Mouse (Mus musculus) intestine, embryonic 14.5 days (tissue): Measurements from ENCODE around the gene Gm37240. TPM values are rescaled to one million over a fixed set of nuclear protein-coding genes. Genes with fewer than 3 reads are reported as not detected.

Experiments used
- ATAC-seq: fragments of 200-750 bp; cut with Nextera tagmentation; replicated peaks from 2 replicates; pipeline ENCODE4 v1.8.0; 2017; ENCODE audit warnings: low read depth, moderate number of reproducible peaks, moderate TSS enrichment, moderate library complexity; ENCODE audit not compliant: low FRiP score, low TSS enrichment
- DNase-seq: peaks from one replicate; pipeline ENCODE4 v3.0.0-alpha.2; 2018; ENCODE audit warnings: low spot score
- H3K27ac ChIP-seq: fragments of 300-500 bp; sonication (generic); 2 replicates; pipeline ENCODE4 v1.5.1; 2014; ENCODE audit warnings: low read depth, mild to moderate bottlenecking, control low read depth
- H3K27me3 ChIP-seq: fragments of 300-500 bp; sonication (generic); replicated peaks from 2 replicates; pipeline ENCODE4 v1.6.1; 2014; ENCODE audit warnings: low read length, control low read depth; ENCODE audit not compliant: control insufficient read depth, insufficient read depth
- H3K36me3 ChIP-seq: fragments of 300-500 bp; sonication (generic); 2 replicates; pipeline ENCODE4 v1.6.1; 2014; ENCODE audit warnings: low read length, control low read depth; ENCODE audit not compliant: control insufficient read depth, insufficient read depth
- H3K4me1 ChIP-seq: fragments of 300-500 bp; sonication (generic); replicated peaks from 2 replicates; pipeline ENCODE4 v1.6.1; 2014; ENCODE audit warnings: low read length, control low read depth, mixed read lengths; ENCODE audit not compliant: control insufficient read depth, insufficient read depth
- H3K4me2 ChIP-seq: fragments of 300-500 bp; sonication (generic); 2 replicates; pipeline ENCODE4 v1.6.1; 2014; ENCODE audit warnings: low read length
- H3K4me3 ChIP-seq: fragments of 300-500 bp; sonication (generic); 2 replicates; pipeline ENCODE4 v1.5.1; 2014; ENCODE audit warnings: low read depth, low read length, control low read depth, mixed read lengths
- H3K9ac ChIP-seq: fragments of 300-500 bp; sonication (generic); 2 replicates; pipeline ENCODE4 v1.6.1; 2014; ENCODE audit warnings: mild to moderate bottlenecking, low read length
- H3K9me3 ChIP-seq: fragments of 300-500 bp; sonication (generic); 2 replicates; pipeline ENCODE4 v1.6.1; 2016; ENCODE audit warnings: low read length, control low read depth; ENCODE audit not compliant: control insufficient read depth
- WGBS: fragments of 180-500 bp; shearing (Covaris S2); extraction: QIAGEN DNeasy Blood & Tissue Kit; methylation state at CpG from one replicate; pipeline ENCODE4 v1.1.7; 2014; 5-methylcytosine and 5-hydroxymethylcytosine counted together
- polyA plus RNA-seq: library from polyadenylated mRNA; unstranded; fragments of >200 nt; fragmentation: Nextera tagmentation; extraction: Ambion mirVana; gene quantifications from 2 replicates; pipeline ENCODE4 v1.2.1, GENCODE M21; 2014

The Gm37240 gene
- polyA plus RNA-seq, 1 experiment from 2014 or later: 5.3 TPM

DNA sequence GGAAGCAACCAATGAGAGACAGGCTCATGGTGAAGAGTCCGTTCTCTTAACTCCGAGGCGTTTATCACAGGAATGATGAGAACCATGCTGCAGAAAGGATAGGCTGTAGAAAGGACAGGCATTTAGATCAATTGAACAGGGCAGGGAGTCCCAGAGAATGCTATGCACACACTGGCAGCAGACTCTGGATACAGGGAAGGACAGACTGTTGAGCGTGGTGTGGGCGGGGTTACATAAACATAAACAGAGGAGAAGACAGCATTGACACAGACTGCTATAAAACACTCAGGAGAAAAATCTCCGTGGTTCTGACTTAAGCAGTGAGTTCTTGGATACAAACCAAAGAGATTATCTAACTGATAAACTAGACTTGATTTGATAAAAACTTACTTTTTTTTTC, 703.2 kb downstream of the Gm37240 start:
- Histone ChIP-seq H3K4me2 (no peak overlapping the region), H3K9me3 (peaks cover 3% of the 10 kb centered on the region; the same call in 1 of the 2 replicates), H3K4me3 (no peak overlapping the region), H3K4me1 (peaks cover 14% of the 10 kb centered on the region), H3K27ac (no peak overlapping the region), H3K9ac (no peak overlapping the region), H3K36me3 (no peaks in the 10 kb centered on the region), H3K27me3 (no peaks in the 10 kb centered on the region)
- 10% methylated on average over 6 of the region's 6 CpGs for WGBS
- ATAC-seq (no peak), DNase-seq (no peak)

DNA sequence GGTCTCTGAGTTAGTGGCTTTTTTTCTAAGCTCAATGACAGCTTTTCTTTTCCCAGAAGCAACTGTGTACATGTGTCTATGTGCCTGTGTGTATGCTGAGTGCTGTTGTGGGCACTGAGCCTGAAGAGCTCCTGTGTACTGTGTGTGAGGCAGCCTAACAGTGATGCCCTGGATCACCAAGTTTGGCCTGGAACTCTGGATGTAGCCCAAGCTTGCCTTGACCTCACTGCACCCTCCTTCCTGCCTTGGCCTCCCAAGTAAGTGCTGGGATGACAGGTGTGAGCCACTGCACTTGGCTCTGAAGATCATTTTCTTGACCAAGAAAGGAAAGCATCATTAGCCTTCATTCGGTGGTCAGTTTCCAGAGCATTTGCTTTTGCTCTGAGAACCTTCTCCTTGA, 710.6 kb downstream of the Gm37240 start:
- H3K9me3 ChIP-seq: peaks cover 3% of the 10 kb centered on the region; the same call in 1 of the 2 replicates
- no peak overlapping the region for H3K4me3 ChIP-seq
- H3K4me1 ChIP-seq: peaks cover 11% of the 10 kb centered on the region; the same call in 1 of the 2 replicates
- no peak overlapping the region for H3K9ac ChIP-seq
- DNase-seq (no peak), ATAC-seq (no peak)
- H3K36me3 ChIP-seq: no peaks in the 10 kb centered on the region
- no peaks in the 10 kb centered on the region for H3K27me3 ChIP-seq
- no peak overlapping the region for H3K4me2 ChIP-seq
- WGBS: 95% methylated on average over 1 of the region's 1 CpGs
- no peak overlapping the region for H3K27ac ChIP-seq

DNA sequence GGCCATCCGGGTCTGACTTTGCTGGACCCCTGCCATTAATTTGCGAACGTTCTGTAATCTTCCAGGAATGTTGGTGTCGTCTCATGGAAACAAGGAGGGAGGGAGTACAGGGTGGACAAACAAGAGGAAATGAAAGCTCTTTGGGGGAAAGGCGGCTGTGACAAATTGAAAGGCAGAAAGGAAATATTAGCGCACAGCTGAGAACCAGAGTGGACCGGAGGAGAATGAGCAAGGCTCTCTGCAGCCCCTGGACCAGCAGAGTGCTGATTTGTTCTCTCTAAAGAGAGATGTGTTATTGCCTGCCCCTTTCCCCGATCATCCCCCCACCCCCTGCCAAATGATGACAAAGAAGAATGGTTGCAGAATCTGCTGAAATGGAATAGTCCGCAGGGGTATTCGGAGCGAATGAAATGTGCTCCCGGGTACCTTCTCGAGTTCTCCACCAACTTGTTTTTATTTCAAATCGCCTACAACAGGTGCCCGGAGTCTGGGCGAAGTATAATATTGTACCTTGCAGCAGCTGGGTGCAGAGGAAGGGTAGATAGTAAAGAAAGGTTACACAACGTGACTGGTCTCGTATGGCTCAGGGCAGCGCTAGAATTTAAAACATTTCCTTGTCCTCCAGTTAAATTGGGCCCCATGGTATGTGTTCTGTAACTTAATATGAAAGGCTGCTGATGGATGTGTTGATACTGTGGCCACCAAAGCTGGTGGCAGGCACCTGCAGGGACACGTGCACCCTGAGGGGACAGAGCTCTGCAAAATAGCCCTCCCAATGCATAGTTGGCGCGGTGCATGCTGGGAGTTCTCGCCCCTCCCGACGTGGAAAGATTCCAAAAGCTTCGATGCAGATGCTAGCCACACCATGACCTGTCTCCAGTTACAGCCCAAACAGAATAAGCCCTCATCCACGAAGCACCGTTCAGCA, 712.5 kb downstream of the Gm37240 start:
- 66% methylated on average over 28 of the region's 28 CpGs for WGBS
- Histone ChIP-seq H3K4me1 (peaks cover 11% of the 10 kb centered on the region; the same call in 1 of the 2 replicates), H3K36me3 (no peaks in the 10 kb centered on the region), H3K9me3 (no peaks in the 10 kb centered on the region), H3K27me3 (no peaks in the 10 kb centered on the region), H3K4me2 (no peak overlapping the region), H3K27ac (no peak overlapping the region), H3K9ac (no peak overlapping the region), H3K4me3 (no peak overlapping the region)
- ATAC-seq: no peak
- no peak for DNase-seq

DNA sequence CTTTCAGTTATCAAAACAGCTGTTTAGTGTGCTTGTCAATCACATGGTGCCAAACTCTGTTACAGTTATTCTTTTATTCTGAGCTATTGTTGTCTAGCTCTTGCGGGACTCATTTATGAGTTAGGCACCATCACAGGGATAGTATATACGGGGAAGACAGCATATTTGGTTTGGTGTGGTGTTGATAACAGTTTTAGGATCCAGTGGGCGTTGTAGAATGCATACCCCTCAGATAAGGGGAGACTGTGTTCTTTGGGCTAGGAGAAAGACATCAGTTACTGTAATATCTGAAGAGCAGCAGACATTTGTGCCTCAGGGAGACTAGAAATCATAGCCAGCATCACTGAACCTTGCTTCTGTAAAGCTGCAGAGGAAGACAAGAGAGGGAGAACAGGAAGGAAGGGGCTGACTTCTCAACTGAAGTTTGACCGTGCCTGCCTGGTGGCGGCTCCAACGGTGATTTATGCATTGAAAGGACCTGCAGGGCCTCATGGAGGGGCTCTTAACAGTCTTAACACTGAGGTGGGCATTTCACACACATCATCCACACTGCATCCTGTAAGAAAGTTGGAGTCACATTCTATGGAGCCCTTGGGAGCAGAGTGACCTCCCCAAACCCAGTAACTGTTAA, 713.8 kb downstream of the Gm37240 start:
- no peak overlapping the region for H3K27ac ChIP-seq
- no peak overlapping the region for H3K9ac ChIP-seq
- peaks cover 11% of the 10 kb centered on the region; the same call in 1 of the 2 replicates for H3K4me1 ChIP-seq
- no peak for DNase-seq
- ATAC-seq: no peak
- no peaks in the 10 kb centered on the region for H3K27me3 ChIP-seq
- no peaks in the 10 kb centered on the region for H3K36me3 ChIP-seq
- 49% methylated on average over 6 of the region's 6 CpGs for WGBS
- H3K4me3 ChIP-seq: no peak overlapping the region
- no peak overlapping the region for H3K4me2 ChIP-seq
- no peaks in the 10 kb centered on the region for H3K9me3 ChIP-seq

DNA sequence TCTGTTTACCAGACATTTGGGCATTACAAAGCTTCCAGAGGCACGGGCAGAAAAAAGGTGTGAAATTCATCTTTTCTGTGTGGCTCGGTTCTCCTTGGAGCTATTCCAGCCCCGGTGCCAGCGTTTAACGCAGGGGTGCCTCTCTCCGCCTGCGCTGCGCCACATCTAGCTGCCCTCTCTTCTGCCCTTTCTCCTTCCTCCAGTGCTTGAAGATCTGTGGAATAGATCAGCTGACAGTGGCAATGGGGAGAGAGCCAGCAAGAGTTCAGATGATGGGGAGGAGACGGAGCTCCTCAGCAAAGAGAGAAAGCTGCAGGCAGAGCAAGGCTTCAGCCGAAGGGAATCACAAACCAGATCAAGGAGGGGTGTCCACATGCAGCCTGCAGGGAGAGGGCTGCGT, 714.8 kb downstream of the Gm37240 start:
- Histone ChIP-seq H3K9ac (no peak overlapping the region), H3K27ac (no peak overlapping the region), H3K4me2 (no peak overlapping the region), H3K4me1 (peaks cover 11% of the 10 kb centered on the region; the same call in 1 of the 2 replicates), H3K36me3 (no peaks in the 10 kb centered on the region), H3K9me3 (no peaks in the 10 kb centered on the region), H3K4me3 (no peak overlapping the region), H3K27me3 (no peaks in the 10 kb centered on the region)
- no peak for ATAC-seq
- WGBS: 58% methylated on average over 11 of the region's 11 CpGs
- no peak for DNase-seq

DNA sequence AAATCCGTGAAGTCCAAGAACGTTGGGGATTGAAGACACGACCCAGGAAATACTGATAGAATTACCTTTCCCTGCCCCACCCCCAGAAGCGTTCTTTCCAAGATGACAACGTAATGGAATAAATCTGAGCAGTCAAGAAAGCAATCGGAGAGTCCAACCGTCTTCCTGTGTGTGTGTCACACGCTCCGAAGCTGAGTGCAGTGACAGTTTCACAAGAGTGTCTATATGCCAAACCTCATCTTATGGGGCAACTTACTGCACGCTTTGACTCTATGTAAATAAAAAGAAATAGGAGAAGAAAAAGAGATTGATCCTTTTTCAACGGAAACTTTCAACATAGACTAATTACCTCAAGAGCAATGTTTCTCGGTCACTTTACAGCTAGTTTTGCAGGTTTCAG, 715.2 kb downstream of the Gm37240 start:
- Histone ChIP-seq H3K4me1 (peaks cover 11% of the 10 kb centered on the region; the same call in 1 of the 2 replicates), H3K9ac (no peak overlapping the region), H3K27me3 (no peaks in the 10 kb centered on the region), H3K36me3 (no peaks in the 10 kb centered on the region), H3K9me3 (no peaks in the 10 kb centered on the region), H3K4me3 (no peak overlapping the region), H3K27ac (no peak overlapping the region), H3K4me2 (no peak overlapping the region)
- WGBS: 72% methylated on average over 12 of the region's 12 CpGs
- ATAC-seq: no peak
- no peak for DNase-seq

DNA sequence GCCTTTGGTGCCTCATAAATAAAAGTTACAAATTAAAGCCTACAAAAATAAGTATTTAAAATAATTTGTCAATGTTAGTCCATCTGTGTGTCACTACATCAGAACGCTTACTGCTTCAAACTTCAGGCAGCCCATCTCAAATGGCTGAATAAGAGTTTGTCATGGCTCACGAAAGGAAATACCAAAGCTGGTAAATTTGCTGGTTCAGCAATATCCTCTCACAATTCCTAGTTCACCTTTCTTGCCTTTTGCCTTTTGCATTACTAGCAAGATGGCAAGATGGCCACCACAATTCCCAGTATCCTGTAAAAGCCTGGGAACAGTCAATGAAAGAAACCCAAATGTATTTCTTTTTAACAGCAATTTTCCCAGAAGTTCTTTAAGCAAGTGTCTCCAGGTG, 718.5 kb downstream of the Gm37240 start:
- no peaks in the 10 kb centered on the region for H3K4me1 ChIP-seq
- no peaks in the 10 kb centered on the region for H3K27me3 ChIP-seq
- H3K4me2 ChIP-seq: no peak overlapping the region
- ATAC-seq: no peak
- H3K36me3 ChIP-seq: no peaks in the 10 kb centered on the region
- DNase-seq: no peak
- no peaks in the 10 kb centered on the region for H3K9me3 ChIP-seq
- 86% methylated on average over 2 of the region's 2 CpGs for WGBS
- no peak overlapping the region for H3K9ac ChIP-seq
- H3K27ac ChIP-seq: no peak overlapping the region
- no peak overlapping the region for H3K4me3 ChIP-seq

DNA sequence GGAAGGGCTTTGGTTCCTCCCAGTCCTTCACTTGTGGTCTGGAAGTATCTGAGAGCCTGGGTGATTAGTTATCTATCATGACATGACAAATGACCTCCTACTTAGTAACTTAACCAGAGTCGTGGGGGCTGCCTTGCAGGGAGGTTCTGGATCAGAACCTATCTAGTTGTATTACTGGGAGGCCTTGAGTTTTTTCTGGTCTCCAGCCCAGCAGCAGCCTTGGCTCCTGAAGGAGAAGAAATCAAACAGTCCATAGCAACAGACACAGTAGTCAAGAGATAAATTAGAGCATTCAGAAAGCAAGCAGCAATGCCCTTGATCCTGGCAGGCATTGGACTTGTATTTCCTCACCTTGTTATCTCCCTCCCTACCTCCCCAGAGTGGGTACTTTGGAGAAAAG, 722.4 kb downstream of the Gm37240 start:
- ATAC-seq (no peak), DNase-seq (no peak)
- 0 out of 2 replicates have a peak, but pooled peaks cover 6% of the 10 kb centered on the region for H3K4me1 ChIP-seq
- H3K4me2 ChIP-seq: no peak overlapping the region
- 23% methylated on average over 1 of the region's 1 CpGs for WGBS
- H3K27me3 ChIP-seq: no peaks in the 10 kb centered on the region
- H3K36me3 ChIP-seq: no peaks in the 10 kb centered on the region
- H3K4me3 ChIP-seq: no peak overlapping the region
- no peaks in the 10 kb centered on the region for H3K9me3 ChIP-seq
- no peak overlapping the region for H3K9ac ChIP-seq
- H3K27ac ChIP-seq: no peak overlapping the region
